Mouse (Mus musculus): ENCODE measurements around the gene Dnaaf5. TPM values are rescaled to one million over a fixed set of nuclear protein-coding genes. Genes with fewer than 3 reads are reported as not detected.

The Dnaaf5 gene
- polyA plus RNA-seq, 1 experiment from 2014 or later: 2.4 TPM

DNA sequence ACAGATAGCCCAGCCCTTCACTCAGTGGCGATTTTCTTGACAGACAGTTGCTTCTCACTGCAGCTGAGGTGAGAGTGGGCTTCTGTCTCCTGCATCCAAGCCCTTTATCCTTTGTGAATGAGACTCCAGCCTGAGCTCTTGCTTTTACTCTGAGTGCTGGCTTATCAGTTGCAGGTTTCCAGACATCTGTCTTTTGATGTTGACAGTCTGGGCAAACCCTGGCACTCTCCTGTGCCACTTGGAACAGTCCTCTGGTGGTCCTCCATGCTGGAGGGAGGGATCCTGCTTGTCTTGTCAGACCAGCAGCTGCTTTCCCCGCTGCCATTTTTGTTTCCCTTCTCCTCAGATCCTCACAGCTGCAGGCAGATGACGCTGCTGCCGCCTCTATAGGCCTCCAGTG lies 21.9 kb downstream of the Dnaaf5 start:
- Histone ChIP-seq H3K4me1 (replicated peaks) (peaks cover 9% of the 10 kb centered on the region), H3K4me2 (no peak overlapping the region), H3K4me3 (replicated peaks) (no peak overlapping the region), H3K9ac (no peak overlapping the region), H3K27me3 (no peaks in the 10 kb centered on the region), H3K9me3 (replicated peaks) (no peaks in the 10 kb centered on the region), H3K27ac (replicated peaks) (no peak overlapping the region), H3K36me3 (replicated peaks) (peaks cover 14% of the 10 kb centered on the region)
- WGBS (ENCODE audit: insufficient replicate concordance): 78% methylated on average over 4 of the region's 4 CpGs
- no peak for ATAC-seq (ENCODE audit: insufficient read depth)

GRCm38 (mm10) chr5:139174141-139174540 lies 24.1 kb downstream of the Dnaaf5 start:
- no peak overlapping the region for H3K9ac ChIP-seq
- no peak for ATAC-seq (ENCODE audit: insufficient read depth)
- no peak overlapping the region for H3K4me2 ChIP-seq
- H3K9me3 ChIP-seq (replicated peaks): no peaks in the 10 kb centered on the region
- no peak overlapping the region for H3K27ac ChIP-seq (replicated peaks)
- H3K36me3 ChIP-seq (replicated peaks): peaks cover 16% of the 10 kb centered on the region; the same call in 1 of the 2 replicates
- H3K27me3 ChIP-seq: no peaks in the 10 kb centered on the region
- no peaks in the 10 kb centered on the region; the same call in 1 of the 2 replicates for H3K4me1 ChIP-seq (replicated peaks)
- WGBS (ENCODE audit: insufficient replicate concordance): 54% methylated on average over 10 of the region's 10 CpGs
- no peak overlapping the region for H3K4me3 ChIP-seq (replicated peaks)

DNA sequence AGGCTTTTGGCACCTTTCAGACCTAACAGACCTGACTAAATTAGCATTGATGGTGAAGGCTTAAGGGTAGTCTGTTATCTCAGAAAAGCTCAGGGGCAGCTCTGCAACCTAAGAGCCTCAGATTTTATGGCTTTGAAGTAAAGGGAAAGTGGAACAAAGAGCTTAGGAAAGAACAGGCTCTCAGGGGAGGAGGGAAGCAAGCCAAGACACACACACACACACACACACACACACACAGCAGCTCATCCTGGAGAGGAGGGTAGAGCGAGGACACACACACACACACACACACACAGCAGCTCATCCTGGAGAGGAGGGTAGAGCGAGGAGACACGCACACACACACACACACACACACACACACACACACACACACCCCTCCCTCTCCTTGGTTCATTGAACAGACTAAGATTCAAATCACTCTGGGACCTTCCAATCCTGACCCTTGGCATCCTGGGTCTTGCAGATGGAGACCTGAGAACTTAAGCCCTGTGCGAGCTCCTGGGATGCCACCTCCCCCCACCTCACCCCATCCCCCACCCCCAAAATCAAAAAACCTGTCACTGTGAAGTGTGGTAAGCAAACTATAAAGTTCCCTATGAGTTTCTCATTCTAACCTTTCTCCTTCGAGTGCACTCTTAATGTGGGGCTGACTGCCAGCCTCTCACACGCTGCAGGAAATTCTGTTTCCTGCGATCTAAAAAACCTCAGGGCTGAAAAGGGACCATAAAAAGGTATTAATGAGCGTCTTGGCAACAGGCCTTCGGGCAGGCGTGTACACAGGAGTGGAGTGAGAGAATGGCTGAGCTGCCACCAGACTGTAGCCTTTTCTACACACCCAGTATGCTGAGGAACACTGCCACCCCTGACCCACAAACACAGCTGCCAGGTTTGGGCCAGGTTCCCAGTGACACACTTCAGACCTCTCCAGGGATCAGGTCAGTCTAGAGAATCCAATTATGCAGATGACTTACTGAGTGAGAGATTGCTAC lies 24.8 kb downstream of the Dnaaf5 start:
- no peak overlapping the region for H3K9ac ChIP-seq
- no peak overlapping the region for H3K4me3 ChIP-seq (replicated peaks)
- no peak overlapping the region for H3K27ac ChIP-seq (replicated peaks)

DNA sequence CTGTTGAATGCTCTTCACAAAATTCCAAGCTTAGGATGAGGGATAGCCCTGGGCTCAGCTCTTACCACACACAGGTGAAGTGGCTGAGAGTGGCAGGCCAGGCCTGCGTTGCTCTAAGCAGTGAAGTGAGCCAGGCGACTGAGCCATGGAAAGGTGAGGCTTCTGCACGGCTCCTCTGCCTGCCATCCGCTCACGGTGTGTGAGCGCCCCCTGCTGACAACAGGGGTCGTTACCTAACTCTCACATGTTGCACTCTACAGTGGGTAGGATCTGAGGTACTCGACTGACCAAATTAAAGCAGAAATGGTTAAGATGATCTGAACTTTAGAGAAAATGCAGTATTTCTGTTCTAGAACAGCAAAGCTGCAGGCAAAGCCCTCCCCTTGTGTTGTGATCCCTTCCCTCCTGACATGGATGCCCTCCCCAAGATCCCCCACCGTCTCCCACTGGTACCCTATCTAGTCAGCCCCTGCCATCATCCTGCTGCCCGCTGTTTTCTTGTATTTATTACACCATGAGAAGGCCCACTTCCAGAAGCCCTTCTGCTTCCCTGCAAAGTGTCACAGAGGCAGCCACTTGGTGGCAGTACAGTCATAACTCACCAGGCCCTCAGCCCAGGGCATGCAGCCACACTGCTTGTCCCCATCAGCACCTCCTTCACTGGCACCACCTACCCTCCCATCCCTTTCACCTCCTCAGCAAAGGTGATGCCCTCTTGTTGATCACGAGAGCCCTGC lies 29.0 kb downstream of the Dnaaf5 start:
- peak; percentile 74 for ATAC-seq (ENCODE audit: insufficient read depth)
- H3K4me2 ChIP-seq: no peak overlapping the region
- H3K36me3 ChIP-seq (replicated peaks): peaks cover 33% of the 10 kb centered on the region
- H3K9ac ChIP-seq: no peak overlapping the region
- peak overlapping the region; percentile 4; the same call in 1 of the 2 replicates for H3K27ac ChIP-seq (replicated peaks)
- WGBS (ENCODE audit: insufficient replicate concordance): 22% methylated on average over 11 of the region's 11 CpGs
- H3K4me1 ChIP-seq (replicated peaks): no peaks in the 10 kb centered on the region; the same call in 1 of the 2 replicates
- no peaks in the 10 kb centered on the region for H3K27me3 ChIP-seq
- H3K9me3 ChIP-seq (replicated peaks): no peaks in the 10 kb centered on the region
- no peak overlapping the region for H3K4me3 ChIP-seq (replicated peaks)

More for the DNA sequence above, 24.8 kb downstream of the Dnaaf5 start:
- Histone ChIP-seq H3K27me3 (no peaks in the 10 kb centered on the region), H3K4me2 (no peak overlapping the region), H3K4me1 (replicated peaks) (no peaks in the 10 kb centered on the region; the same call in 1 of the 2 replicates), H3K9me3 (replicated peaks) (no peaks in the 10 kb centered on the region), H3K36me3 (replicated peaks) (peaks cover 16% of the 10 kb centered on the region; the same call in 1 of the 2 replicates)
- no peak for ATAC-seq (ENCODE audit: insufficient read depth)
- WGBS (ENCODE audit: insufficient replicate concordance): 40% methylated on average over 10 of the region's 10 CpGs

GRCm38 (mm10) chr5:139183131-139183530 lies 33.1 kb downstream of the Dnaaf5 start:
- Histone ChIP-seq H3K36me3 (replicated peaks) (peaks cover 45% of the 10 kb centered on the region), H3K4me3 (replicated peaks) (no peak overlapping the region), H3K9ac (no peak overlapping the region), H3K9me3 (replicated peaks) (no peaks in the 10 kb centered on the region), H3K27ac (replicated peaks) (no peak overlapping the region), H3K4me1 (replicated peaks) (no peaks in the 10 kb centered on the region; the same call in 1 of the 2 replicates), H3K4me2 (no peak overlapping the region), H3K27me3 (no peaks in the 10 kb centered on the region)
- no peak for ATAC-seq (ENCODE audit: insufficient read depth)
- 72% methylated on average over 2 of the region's 2 CpGs for WGBS (ENCODE audit: insufficient replicate concordance)

DNA sequence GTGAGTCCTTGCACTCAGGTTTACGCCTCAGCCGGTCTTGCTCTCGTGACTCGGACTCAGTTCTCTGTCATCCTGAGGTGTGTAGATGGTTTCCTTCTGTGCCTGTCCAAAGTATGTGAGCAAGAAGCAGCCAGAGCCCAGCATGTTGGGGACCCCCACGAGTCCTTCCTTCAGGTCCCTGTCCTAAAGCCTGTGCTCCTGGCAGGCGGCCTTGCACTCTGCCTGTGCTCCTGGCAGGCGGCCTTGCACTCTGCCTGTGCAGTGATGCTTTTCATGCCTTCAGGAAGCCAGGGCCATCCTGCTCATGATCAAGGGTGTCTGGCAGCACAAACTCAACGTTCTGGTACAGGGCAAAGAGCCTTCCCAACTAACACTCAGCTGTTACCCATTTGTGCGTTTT lies 33.6 kb downstream of the Dnaaf5 start:
- no peak for ATAC-seq (ENCODE audit: insufficient read depth)
- H3K36me3 ChIP-seq (replicated peaks): peaks cover 45% of the 10 kb centered on the region
- WGBS (ENCODE audit: insufficient replicate concordance): 82% methylated on average over 9 of the region's 9 CpGs
- H3K4me3 ChIP-seq (replicated peaks): no peak overlapping the region
- H3K4me2 ChIP-seq: no peak overlapping the region
- no peaks in the 10 kb centered on the region for H3K9me3 ChIP-seq (replicated peaks)
- H3K4me1 ChIP-seq (replicated peaks): no peaks in the 10 kb centered on the region; the same call in 1 of the 2 replicates
- H3K9ac ChIP-seq: no peak overlapping the region
- no peak overlapping the region for H3K27ac ChIP-seq (replicated peaks)
- no peaks in the 10 kb centered on the region for H3K27me3 ChIP-seq

DNA sequence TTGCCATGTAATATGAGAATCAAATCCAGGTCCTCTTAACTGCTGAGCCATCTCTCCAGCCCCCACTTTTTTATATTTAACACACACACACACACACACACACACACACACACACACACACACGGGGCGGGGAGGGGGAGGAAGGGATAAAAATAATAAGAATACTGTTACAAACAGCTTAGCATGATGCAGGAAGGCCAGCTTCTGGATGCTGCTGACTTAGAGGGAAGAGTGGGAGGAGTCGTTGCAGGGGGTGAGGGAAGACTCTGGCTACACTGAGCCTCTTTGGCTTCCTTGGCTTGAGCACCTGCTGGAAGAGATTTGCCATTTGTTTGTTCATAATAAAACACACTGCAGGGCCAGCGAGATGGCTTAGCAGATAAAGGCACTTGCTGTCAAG lies 34.9 kb downstream of the Dnaaf5 start:
- no peaks in the 10 kb centered on the region for H3K27me3 ChIP-seq
- H3K27ac ChIP-seq (replicated peaks): no peak overlapping the region
- no peak overlapping the region for H3K4me3 ChIP-seq (replicated peaks)
- 55% methylated on average over 4 of the region's 4 CpGs for WGBS (ENCODE audit: insufficient replicate concordance)
- no peaks in the 10 kb centered on the region for H3K4me1 ChIP-seq (replicated peaks)
- H3K9me3 ChIP-seq (replicated peaks): no peaks in the 10 kb centered on the region
- H3K36me3 ChIP-seq (replicated peaks): peaks cover 45% of the 10 kb centered on the region
- H3K4me2 ChIP-seq: no peak overlapping the region
- no peak overlapping the region for H3K9ac ChIP-seq
- no peak for ATAC-seq (ENCODE audit: insufficient read depth)

GRCm38 (mm10) chr5:139189726-139190125 lies 39.7 kb downstream of the Dnaaf5 start:
- H3K27ac ChIP-seq (replicated peaks): no peak overlapping the region
- H3K9me3 ChIP-seq (replicated peaks): no peaks in the 10 kb centered on the region
- no peaks in the 10 kb centered on the region for H3K27me3 ChIP-seq
- H3K9ac ChIP-seq: no peak overlapping the region
- H3K4me2 ChIP-seq: no peak overlapping the region
- peaks cover 2% of the 10 kb centered on the region for H3K4me1 ChIP-seq (replicated peaks)
- H3K4me3 ChIP-seq (replicated peaks): no peak overlapping the region
- no peak for ATAC-seq (ENCODE audit: insufficient read depth)
- H3K36me3 ChIP-seq (replicated peaks): peaks cover 15% of the 10 kb centered on the region; the same call in 1 of the 2 replicates
- 83% methylated on average over 5 of the region's 5 CpGs for WGBS (ENCODE audit: insufficient replicate concordance)

- WGBS (ENCODE audit: insufficient replicate concordance): 63% methylated on average over 5 of the region's 5 CpGs
- no peaks in the 10 kb centered on the region for H3K9me3 ChIP-seq (replicated peaks)
- ATAC-seq (ENCODE audit: insufficient read depth): no peak
- no peak overlapping the region for H3K4me2 ChIP-seq
- H3K27me3 ChIP-seq: no peaks in the 10 kb centered on the region
- H3K4me3 ChIP-seq (replicated peaks): no peak overlapping the region
- H3K9ac ChIP-seq: no peak overlapping the region
- H3K36me3 ChIP-seq (replicated peaks): peaks cover 5% of the 10 kb centered on the region; the same call in 1 of the 2 replicates
- H3K27ac ChIP-seq (replicated peaks): no peak overlapping the region
- peaks cover 14% of the 10 kb centered on the region for H3K4me1 ChIP-seq (replicated peaks)
Observed at GRCm38 (mm10) chr5:139190958-139191357, 40.9 kb downstream of the Dnaaf5 start.

- peaks cover 81% of the 10 kb centered on the region for H3K4me1 ChIP-seq (replicated peaks)
- H3K9me3 ChIP-seq (replicated peaks): no peaks in the 10 kb centered on the region
- 0 out of 2 replicates have a peak overlapping the region, but pooled peaks have one; percentile 73 for H3K9ac ChIP-seq
- WGBS (ENCODE audit: insufficient replicate concordance): 73% methylated on average over 3 of the region's 3 CpGs
- H3K36me3 ChIP-seq (replicated peaks): peaks cover 4% of the 10 kb centered on the region; the same call in 1 of the 2 replicates
- ATAC-seq (ENCODE audit: insufficient read depth): no peak
- H3K4me2 ChIP-seq: peak overlapping the region; percentile 98; the same call in 1 of the 2 replicates
- no peak overlapping the region for H3K4me3 ChIP-seq (replicated peaks)
- peak overlapping the region; percentile 98 for H3K27ac ChIP-seq (replicated peaks)
- H3K27me3 ChIP-seq: no peaks in the 10 kb centered on the region
Observed at GRCm38 (mm10) chr5:139198779-139199178, 48.8 kb downstream of the Dnaaf5 start.

DNA sequence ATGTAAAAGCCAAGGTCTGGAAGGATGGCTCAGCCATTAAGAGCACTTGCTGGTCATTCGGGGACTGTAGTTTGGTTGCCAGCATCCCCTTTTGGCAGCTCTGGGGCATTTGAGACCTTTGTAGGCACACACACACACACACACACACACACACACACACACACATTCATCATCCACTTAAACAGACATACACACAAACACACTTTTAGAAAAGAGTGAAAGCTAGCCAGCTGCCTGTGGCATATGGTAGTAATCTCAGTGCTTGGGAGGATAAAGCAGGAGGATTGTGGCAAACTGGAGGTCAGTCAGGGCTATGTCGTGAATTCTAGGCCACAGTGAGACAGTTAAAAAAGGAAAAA lies 49.6 kb downstream of the Dnaaf5 start:
- peak overlapping the region; percentile 99 for H3K4me3 ChIP-seq (replicated peaks)
- H3K36me3 ChIP-seq (replicated peaks): peaks cover 4% of the 10 kb centered on the region; the same call in 1 of the 2 replicates
- H3K27me3 ChIP-seq: no peaks in the 10 kb centered on the region
- peak overlapping the region; percentile 98 for H3K4me2 ChIP-seq
- no peak for ATAC-seq (ENCODE audit: insufficient read depth)
- H3K9ac ChIP-seq: peak overlapping the region; percentile 73
- WGBS (ENCODE audit: insufficient replicate concordance): 16% methylated on average over 2 of the region's 2 CpGs
- H3K27ac ChIP-seq (replicated peaks): peak overlapping the region; percentile 98
- peaks cover 89% of the 10 kb centered on the region for H3K4me1 ChIP-seq (replicated peaks)
- H3K9me3 ChIP-seq (replicated peaks): no peaks in the 10 kb centered on the region
